Mouse (Mus musculus) kidney, adult 2 months (tissue): ENCODE data around the gene Hist1h4c. TPM values are rescaled to one million over a fixed set of nuclear protein-coding genes. Genes with fewer than 3 reads are reported as not detected.

Experiments used
- DNase-seq: peaks from one replicate; pipeline ENCODE4 v3.0.0; 2021
- H3K27ac ChIP-seq: fragments of 200-500 bp; 2 replicates; pipeline ENCODE4 v1.5.1; 2012; ENCODE audit warnings: low read depth, low read length, control low read depth, inconsistent platforms; ENCODE audit not compliant: insufficient read depth
- H3K27me3 ChIP-seq: fragments of 200-500 bp; replicated peaks from 2 replicates; pipeline ENCODE4 v1.6.1; 2012; ENCODE audit warnings: mild to moderate bottlenecking, moderate library complexity, low read length, inconsistent platforms; ENCODE audit not compliant: control insufficient read depth, insufficient read depth
- H3K36me3 ChIP-seq: fragments of 200-500 bp; 2 replicates; pipeline ENCODE4 v1.6.1; 2012; ENCODE audit warnings: mild to moderate bottlenecking, moderate library complexity, low read length, inconsistent platforms; ENCODE audit not compliant: control insufficient read depth, insufficient read depth
- H3K4me1 ChIP-seq: fragments of 200-500 bp; 2 replicates; pipeline ENCODE4 v1.6.1; 2011; ENCODE audit warnings: low read length; ENCODE audit not compliant: control insufficient read depth, insufficient read depth
- H3K4me3 ChIP-seq: fragments of 200-500 bp; 2 replicates; pipeline ENCODE4 v1.5.1; 2011; ENCODE audit warnings: mild to moderate bottlenecking, low read depth, low read length, control low read depth; ENCODE audit not compliant: insufficient read depth
- CTCF ChIP-seq: fragments of 200-500 bp; conservative IDR thresholded peaks from 2 replicates; pipeline ENCODE4 v1.5.1; 2011; ENCODE audit warnings: low read depth, mild to moderate bottlenecking, control low read depth, low read length, moderate library complexity, mixed read lengths; ENCODE audit not compliant: insufficient read depth, insufficient read length
- POLR2A ChIP-seq: fragments of 200-500 bp; IDR thresholded peaks from one replicate; pipeline ENCODE4 v1.6.1; 2011; ENCODE audit warnings: low read depth, low read length, control low read depth
- WGBS: fragments of 180-500 bp; shearing (Covaris S2); methylation state at CpG from one replicate; pipeline ENCODE4 v1.1.7; 2018; 5-methylcytosine and 5-hydroxymethylcytosine counted together
- polyA plus RNA-seq: library from polyadenylated mRNA; depleted of rRNA; stranded (reverse); fragments of >200 nt; gene quantifications from 2 replicates; pipeline ENCODE4 v1.2.3, GENCODE M21; 2012

Gene Hist1h4c
- polyA plus RNA-seq, 1 experiment = 9.4 TPM

DNA sequence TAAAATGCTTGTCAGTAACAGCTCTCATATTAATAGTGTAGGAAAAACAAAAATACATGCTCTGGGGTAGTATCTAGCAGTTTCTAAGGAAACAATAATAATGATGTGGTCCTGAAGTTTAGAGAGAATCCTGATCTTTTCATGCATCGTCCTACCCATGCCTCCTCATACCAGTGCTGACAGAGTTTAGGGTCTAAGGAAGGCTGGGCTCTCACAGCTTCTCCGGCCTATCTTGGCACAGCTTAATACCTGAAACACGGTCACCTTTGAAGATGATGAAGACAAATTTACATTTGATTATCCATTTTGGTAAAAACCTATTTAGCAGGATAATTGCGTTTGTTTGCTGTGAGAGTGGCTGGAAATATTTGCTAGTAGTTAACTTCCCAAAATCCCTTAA lies 45.7 kb upstream of the Hist1h4c start:
- Histone ChIP-seq H3K4me1 (peaks cover 7% of the 10 kb centered on the region; the same call in 1 of the 2 replicates), H3K27me3 (no peaks in the 10 kb centered on the region), H3K4me3 (no peak overlapping the region), H3K36me3 (peaks cover 3% of the 10 kb centered on the region; the same call in 1 of the 2 replicates), H3K27ac (no peak overlapping the region)
- no peak for DNase-seq
- TF ChIP-seq POLR2A (no peak), CTCF (no peak)
- WGBS = 53% methylated on average over 4 of the region's 4 CpGs

DNA sequence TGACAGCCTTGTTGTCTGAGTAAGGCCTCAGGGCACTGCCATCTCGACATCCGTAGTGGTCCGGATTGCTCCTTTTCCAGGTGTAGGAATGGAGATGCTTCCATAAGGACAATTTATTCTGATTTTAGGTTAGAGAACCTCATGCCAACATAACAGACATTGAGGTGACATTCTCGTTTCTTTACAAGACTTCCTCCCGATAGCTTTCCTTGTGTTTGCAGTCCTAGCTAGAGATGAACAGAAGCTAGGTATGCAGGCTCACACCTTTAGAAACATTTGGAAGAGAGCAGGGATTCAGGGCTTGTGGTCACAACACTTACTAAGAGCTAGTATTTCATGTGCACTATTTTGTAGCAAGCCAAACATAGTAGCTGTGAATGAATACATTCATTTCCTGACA lies 45.0 kb upstream of the Hist1h4c start:
- peaks cover 3% of the 10 kb centered on the region; the same call in 1 of the 2 replicates for H3K36me3 ChIP-seq
- H3K27ac ChIP-seq = no peak overlapping the region
- no peak for DNase-seq
- H3K4me1 ChIP-seq = peaks cover 7% of the 10 kb centered on the region; the same call in 1 of the 2 replicates
- TF ChIP-seq POLR2A (no peak), CTCF (no peak)
- WGBS = 83% methylated on average over 5 of the region's 5 CpGs
- H3K4me3 ChIP-seq = no peak overlapping the region
- no peaks in the 10 kb centered on the region for H3K27me3 ChIP-seq

DNA sequence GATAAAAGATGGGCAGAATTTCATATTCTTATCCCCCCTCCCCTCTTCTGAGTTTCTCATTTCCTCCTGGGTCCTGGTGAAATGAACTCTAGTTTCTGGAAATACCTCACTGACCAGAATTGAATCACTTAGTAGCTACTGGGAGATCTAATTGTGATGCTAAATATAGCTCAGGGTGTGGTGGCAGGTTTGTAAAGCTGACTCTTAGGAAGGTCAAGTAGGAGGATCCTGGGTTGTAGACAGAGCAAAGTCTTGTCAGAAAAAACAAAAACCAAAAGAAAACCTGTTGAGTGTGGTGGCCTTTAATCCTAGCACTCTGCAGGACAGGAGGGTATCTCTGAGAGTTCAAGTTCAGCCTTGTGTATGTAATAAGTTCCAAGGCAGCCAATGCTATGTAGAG lies 43.8 kb upstream of the Hist1h4c start:
- TF ChIP-seq POLR2A (no peak), CTCF (no peak)
- DNase-seq = no peak
- Histone ChIP-seq H3K36me3 (peaks cover 3% of the 10 kb centered on the region; the same call in 1 of the 2 replicates), H3K4me1 (peaks cover 7% of the 10 kb centered on the region; the same call in 1 of the 2 replicates), H3K4me3 (no peak overlapping the region), H3K27me3 (no peaks in the 10 kb centered on the region), H3K27ac (no peak overlapping the region)

DNA sequence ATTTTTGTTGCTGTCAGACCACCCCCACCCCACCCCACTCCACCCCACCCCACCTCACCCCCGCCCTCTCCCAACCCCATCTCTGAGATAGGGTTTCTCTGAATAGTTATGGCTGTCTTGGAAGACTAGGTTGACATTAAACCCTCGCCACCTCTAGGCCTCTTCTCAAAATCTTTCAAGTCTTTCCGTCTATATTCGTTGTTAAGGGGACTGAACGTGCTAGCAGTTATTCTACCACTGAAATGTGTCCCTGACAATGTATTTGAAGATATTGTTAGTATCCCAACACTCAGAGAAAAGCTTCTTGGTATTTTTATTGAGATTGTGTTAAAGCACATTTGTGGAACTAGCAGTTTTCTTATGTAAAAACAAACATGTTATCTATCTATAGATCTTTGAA lies 42.7 kb upstream of the Hist1h4c start:
- H3K4me1 ChIP-seq = peaks cover 5% of the 10 kb centered on the region; the same call in 1 of the 2 replicates
- peaks cover 3% of the 10 kb centered on the region; the same call in 1 of the 2 replicates for H3K36me3 ChIP-seq
- H3K27me3 ChIP-seq = no peaks in the 10 kb centered on the region
- 55% methylated on average over 5 of the region's 5 CpGs for WGBS
- no peak overlapping the region for H3K27ac ChIP-seq
- no peak overlapping the region for H3K4me3 ChIP-seq
- no peak for DNase-seq
- no peak for TF ChIP-seq POLR2A
- TF ChIP-seq CTCF = no peak

DNA sequence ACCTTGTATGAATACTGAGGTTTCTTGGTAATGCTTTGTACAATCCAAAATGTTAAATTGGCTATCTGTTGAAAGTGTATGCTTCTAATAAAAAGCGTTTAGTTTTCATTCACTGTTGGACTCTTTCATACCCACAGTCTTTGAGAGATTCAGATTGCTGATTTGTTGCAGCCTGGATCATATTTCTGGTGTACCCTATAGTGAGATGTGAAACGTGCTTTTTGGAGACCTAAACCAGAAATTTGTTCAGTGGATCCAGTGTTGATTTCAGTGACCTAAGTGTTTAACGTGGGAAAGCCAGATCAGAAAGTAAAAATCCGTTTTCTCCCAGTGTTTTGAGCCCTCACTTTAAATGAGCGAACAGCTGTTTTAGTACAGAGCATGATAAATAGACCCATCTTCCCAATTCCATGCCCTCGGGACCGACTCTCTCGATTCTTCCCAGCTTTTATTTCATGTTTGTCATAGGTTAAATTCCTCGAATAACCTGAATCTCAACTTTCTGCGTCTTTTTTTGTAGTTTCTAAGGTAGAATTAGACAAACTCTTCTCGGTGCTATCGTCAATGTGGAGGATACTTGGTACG lies 42.1 kb upstream of the Hist1h4c start:
- H3K27me3 ChIP-seq = no peaks in the 10 kb centered on the region
- no peak for DNase-seq
- H3K27ac ChIP-seq = peak overlapping the region; percentile 97
- no peak for TF ChIP-seq CTCF
- TF ChIP-seq POLR2A = no peak
- peaks cover 4% of the 10 kb centered on the region; the same call in 1 of the 2 replicates for H3K4me1 ChIP-seq
- peaks cover 3% of the 10 kb centered on the region; the same call in 1 of the 2 replicates for H3K36me3 ChIP-seq
- 17% methylated on average over 13 of the region's 13 CpGs for WGBS
- peak overlapping the region; percentile 69 for H3K4me3 ChIP-seq

DNA sequence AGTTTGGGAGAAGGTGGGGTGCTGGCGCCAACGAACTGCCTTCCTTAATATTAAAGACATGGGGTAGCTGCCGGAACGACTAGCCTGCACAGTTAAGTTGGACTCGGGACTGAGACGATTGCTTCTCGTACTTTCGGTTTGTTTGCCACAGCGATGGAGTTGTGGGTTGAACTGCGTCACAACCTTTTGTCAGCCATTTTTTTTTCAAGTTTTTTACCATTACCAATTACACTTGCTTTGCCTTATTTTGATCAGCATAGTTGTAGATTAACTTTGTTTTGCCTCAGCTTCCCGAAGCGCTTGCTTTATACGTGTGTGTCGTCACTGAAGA lies 41.6 kb upstream of the Hist1h4c start:
- Histone ChIP-seq H3K4me1 (peaks cover 4% of the 10 kb centered on the region; the same call in 1 of the 2 replicates), H3K4me3 (peak overlapping the region; percentile 69), H3K27ac (peak overlapping the region; percentile 97), H3K36me3 (peaks cover 3% of the 10 kb centered on the region; the same call in 1 of the 2 replicates), H3K27me3 (no peaks in the 10 kb centered on the region)
- WGBS = under 1% methylated on average over 14 of the region's 14 CpGs
- no peak for TF ChIP-seq CTCF
- no peak for TF ChIP-seq POLR2A
- DNase-seq = no peak

DNA sequence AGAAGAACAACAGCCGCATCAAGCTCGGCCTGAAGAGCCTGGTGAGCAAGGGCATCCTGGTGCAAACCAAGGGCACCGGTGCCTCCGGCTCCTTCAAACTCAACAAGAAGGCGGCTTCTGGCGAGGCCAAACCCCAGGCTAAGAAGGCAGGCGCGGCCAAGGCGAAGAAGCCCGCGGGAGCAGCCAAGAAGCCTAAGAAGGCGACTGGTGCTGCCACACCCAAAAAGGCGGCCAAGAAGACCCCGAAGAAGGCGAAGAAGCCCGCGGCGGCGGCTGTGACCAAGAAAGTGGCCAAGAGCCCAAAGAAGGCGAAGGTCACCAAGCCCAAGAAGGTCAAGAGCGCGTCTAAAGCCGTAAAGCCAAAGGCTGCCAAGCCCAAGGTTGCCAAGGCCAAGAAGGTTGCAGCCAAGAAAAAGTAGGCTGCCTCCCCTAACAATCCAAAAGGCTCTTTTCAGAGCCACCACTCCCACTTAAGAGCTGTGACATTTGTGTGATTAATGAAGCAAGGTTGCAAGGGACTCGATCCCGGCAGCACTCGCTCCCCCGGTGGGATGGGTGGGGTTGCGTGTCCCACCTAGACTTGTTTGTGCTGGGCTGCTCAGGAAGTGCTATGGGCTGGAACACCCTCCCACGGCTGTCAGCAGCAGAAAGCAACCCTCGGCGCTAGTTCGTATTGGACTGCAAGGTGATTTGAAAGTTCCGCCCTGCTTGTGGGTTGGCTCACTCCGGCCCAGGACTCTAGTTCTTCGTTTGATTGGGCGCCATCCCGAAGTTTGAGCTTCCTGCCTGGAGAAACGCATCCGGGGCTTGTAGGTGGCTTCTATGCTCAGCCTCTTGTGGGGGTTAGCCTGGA lies 41.0 kb upstream of the Hist1h4c start:
- Histone ChIP-seq H3K4me3 (peak overlapping the region; percentile 69), H3K27ac (peak overlapping the region; percentile 98), H3K36me3 (peaks cover 3% of the 10 kb centered on the region; the same call in 1 of the 2 replicates), H3K4me1 (peaks cover 4% of the 10 kb centered on the region; the same call in 1 of the 2 replicates), H3K27me3 (no peaks in the 10 kb centered on the region)
- whole genome bisulfite sequencing = under 1% methylated on average over 39 of the region's 39 CpGs
- peak; percentile 99 for DNase-seq
- TF ChIP-seq POLR2A (peak; percentile 70), CTCF (no peak)
